Mouse (Mus musculus) kidney, embryonic 16.5 days (tissue): Measurements from ENCODE around the gene Soga1. TPM values are rescaled to one million over a fixed set of nuclear protein-coding genes. Genes with fewer than 3 reads are reported as not detected.

Experiments
- ATAC-seq: fragments of 200-750 bp; cut with Nextera tagmentation; 2 replicates; pipeline ENCODE4 v1.8.0; 2017; ENCODE audit warnings: moderate TSS enrichment; ENCODE audit not compliant: low FRiP score, low TSS enrichment
- H3K27ac ChIP-seq: fragments of 300-500 bp; sonication (generic); 2 replicates; pipeline ENCODE4 v1.5.1; 2014; ENCODE audit warnings: low read length
- H3K27me3 ChIP-seq: fragments of 300-500 bp; sonication (generic); 2 replicates; pipeline ENCODE4 v1.6.1; 2014; ENCODE audit warnings: low read length, control low read depth, mixed read lengths; ENCODE audit not compliant: insufficient read depth
- H3K36me3 ChIP-seq: fragments of 300-500 bp; sonication (generic); 2 replicates; pipeline ENCODE4 v1.6.1; 2014; ENCODE audit warnings: low read length, control low read depth, mixed read lengths; ENCODE audit not compliant: insufficient read depth
- H3K4me1 ChIP-seq: fragments of 300-500 bp; sonication (generic); 2 replicates; pipeline ENCODE4 v1.6.1; 2014; ENCODE audit warnings: low read length, control low read depth, mixed read lengths; ENCODE audit not compliant: insufficient read depth
- H3K4me2 ChIP-seq: fragments of 300-500 bp; sonication (generic); replicated peaks from 2 replicates; pipeline ENCODE4 v1.6.1; 2014; ENCODE audit warnings: low read depth, low read length
- H3K4me3 ChIP-seq: fragments of 300-500 bp; sonication (generic); 2 replicates; pipeline ENCODE4 v1.5.1; 2014; ENCODE audit warnings: mild to moderate bottlenecking, low read length
- H3K9ac ChIP-seq: fragments of 300-500 bp; sonication (generic); replicated peaks from 2 replicates; pipeline ENCODE4 v1.6.1; 2014; ENCODE audit warnings: low read length
- H3K9me3 ChIP-seq: fragments of 300-500 bp; sonication (generic); 2 replicates; pipeline ENCODE4 v1.6.1; 2016; ENCODE audit warnings: low read length, control low read depth
- whole genome bisulfite sequencing: fragments of 180-500 bp; shearing (Covaris S2); extraction: QIAGEN DNeasy Blood & Tissue Kit; methylation state at CpG from one replicate; pipeline ENCODE4 v1.1.7; 2014; 5-methylcytosine and 5-hydroxymethylcytosine counted together
- polyA plus RNA-seq: library from polyadenylated mRNA; unstranded; fragments of >200 nt; fragmentation: Nextera tagmentation; extraction: Ambion mirVana; gene quantifications from 2 replicates; pipeline ENCODE4 v1.2.1, GENCODE M21; 2015

Soga1 gene
- 2.5 and 3.6 TPM in 2 replicates for polyA plus RNA-seq

DNA sequence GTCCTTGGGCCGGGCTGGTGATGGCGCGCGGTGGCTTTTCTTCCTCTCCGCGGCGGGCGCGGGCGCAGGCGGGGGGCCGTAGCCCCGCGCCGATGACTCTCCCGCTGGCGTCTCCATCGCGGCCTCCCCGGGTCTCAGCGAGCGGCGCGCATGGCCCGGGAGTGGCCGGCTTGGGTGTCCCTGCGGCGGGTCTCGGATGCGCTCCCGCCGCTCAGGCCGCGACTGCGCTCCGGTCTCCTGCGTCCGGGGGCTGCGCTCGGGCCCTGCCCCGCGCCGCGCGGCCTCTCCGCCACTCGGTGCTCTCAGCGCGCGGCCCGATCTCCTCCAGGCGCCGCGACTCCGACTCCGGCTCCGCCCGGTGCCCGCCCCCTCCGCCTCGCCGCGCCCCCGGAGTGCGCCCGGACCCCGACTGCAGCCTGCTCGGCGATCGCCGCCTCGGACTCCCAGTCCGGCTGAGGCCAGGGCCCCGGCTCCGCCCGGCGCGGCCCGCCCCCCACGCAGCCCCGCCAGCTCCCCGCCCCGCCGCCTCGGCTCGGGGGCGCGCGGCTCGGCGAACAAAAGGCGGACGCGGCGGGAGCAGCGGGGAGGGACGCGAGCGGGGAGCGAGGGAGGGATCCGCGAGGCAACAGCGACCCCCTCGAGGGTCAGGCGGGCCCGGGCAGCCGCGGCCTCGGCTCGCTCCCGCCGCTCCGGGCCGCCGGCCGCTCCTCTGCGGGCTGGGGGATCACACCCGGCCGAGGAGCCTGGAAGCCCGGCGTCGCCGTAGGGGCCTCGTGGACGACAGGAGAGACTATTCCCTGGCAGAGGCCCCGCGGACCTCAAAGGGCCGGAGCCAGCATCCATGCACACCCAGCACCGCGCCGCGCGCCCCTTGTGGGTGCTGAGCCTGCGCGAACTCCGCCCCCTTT lies at the start of gene Soga1:
TSS of gene Soga1 (minus strand) at position 462 of the 908 bp plus-strand sequence.
- 0 out of 2 replicates have a peak, but pooled peaks cover 3% of the 10 kb centered on the region for H3K36me3 ChIP-seq
- H3K4me3 ChIP-seq, result peak within 1 kb of the TSS; percentile 79
- peak within 1 kb of the TSS; percentile 98 for H3K9ac ChIP-seq
- H3K27ac ChIP-seq, result peak within 1 kb of the TSS; percentile 99
- ATAC-seq, result peak; percentile 92
- H3K27me3 ChIP-seq, result no peaks in the 10 kb centered on the region
- peaks cover 57% of the 10 kb centered on the region for H3K4me1 ChIP-seq
- peak within 1 kb of the TSS; percentile 93 for H3K4me2 ChIP-seq
- WGBS, result under 1% methylated on average over 72 of the region's 136 CpGs
- no peaks in the 10 kb centered on the region for H3K9me3 ChIP-seq

- Histone ChIP-seq H3K4me2 (no peak overlapping the region), H3K27me3 (no peaks in the 10 kb centered on the region), H3K27ac (no peak overlapping the region), H3K4me3 (no peak overlapping the region), H3K36me3 (0 out of 2 replicates have a peak, but pooled peaks cover 8% of the 10 kb centered on the region), H3K9ac (no peak overlapping the region), H3K4me1 (no peaks in the 10 kb centered on the region), H3K9me3 (no peaks in the 10 kb centered on the region)
- 71% methylated on average over 4 of the region's 4 CpGs for WGBS
- ATAC-seq, result no peak
Measured at GRCm38 (mm10) chr2:157128072-157128471, 49.0 kb upstream of the Soga1 start.

GRCm38 (mm10) chr2:157127370-157127769 lies 48.3 kb upstream of the Soga1 start:
- Histone ChIP-seq H3K9me3 (no peaks in the 10 kb centered on the region), H3K36me3 (peaks cover 8% of the 10 kb centered on the region; the same call in 1 of the 2 replicates), H3K9ac (no peak overlapping the region), H3K27ac (no peak overlapping the region), H3K4me3 (no peak overlapping the region), H3K4me1 (no peaks in the 10 kb centered on the region), H3K27me3 (no peaks in the 10 kb centered on the region), H3K4me2 (no peak overlapping the region)
- 78% methylated on average over 3 of the region's 3 CpGs for WGBS
- ATAC-seq, result no peak

DNA sequence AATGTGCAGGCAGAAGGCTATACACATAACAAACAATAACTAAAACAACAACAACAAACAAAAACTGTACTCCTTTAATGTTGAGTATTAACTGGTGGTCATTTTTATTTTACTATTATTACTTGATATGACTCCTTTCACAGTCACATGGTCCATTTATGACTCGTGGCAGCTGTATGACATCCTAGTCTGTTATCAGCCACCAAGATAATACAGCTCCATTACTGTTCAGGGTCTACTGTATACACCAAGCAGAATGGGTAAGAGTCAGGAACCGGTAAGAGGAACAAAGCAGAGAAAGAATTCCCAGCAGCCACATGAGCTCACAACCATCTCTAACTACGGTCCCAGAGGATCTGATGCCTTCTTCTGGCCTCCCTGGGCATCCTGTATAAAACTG lies 46.2 kb upstream of the Soga1 start:
- WGBS, result 90% methylated on average over 3 of the region's 3 CpGs
- Histone ChIP-seq H3K4me3 (no peak overlapping the region), H3K9me3 (no peaks in the 10 kb centered on the region), H3K27me3 (no peaks in the 10 kb centered on the region), H3K9ac (no peak overlapping the region), H3K4me1 (no peaks in the 10 kb centered on the region), H3K36me3 (peaks cover 8% of the 10 kb centered on the region; the same call in 1 of the 2 replicates), H3K4me2 (no peak overlapping the region), H3K27ac (no peak overlapping the region)
- ATAC-seq, result no peak

DNA sequence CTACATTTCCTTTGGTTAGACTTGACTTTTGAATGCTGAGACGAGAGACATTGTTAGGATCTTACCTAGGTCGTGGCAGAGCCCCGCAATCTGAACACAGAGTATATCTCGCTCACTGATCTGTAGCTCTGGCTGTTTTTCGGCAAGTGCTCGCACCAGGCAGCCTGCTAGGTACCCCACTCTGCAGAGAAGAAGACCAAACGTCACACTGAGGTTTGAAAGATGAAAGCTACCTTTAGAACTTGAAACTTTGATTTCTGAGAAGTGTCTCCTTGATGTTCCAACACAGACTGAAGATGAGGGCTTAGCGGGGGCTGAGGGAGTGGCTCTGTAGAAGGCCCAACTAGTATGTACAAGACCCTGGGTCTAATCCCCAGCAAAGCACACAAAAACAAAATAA lies 42.7 kb upstream of the Soga1 start:
- H3K27me3 ChIP-seq, result no peaks in the 10 kb centered on the region
- no peak overlapping the region for H3K9ac ChIP-seq
- no peak overlapping the region for H3K4me3 ChIP-seq
- H3K9me3 ChIP-seq, result no peaks in the 10 kb centered on the region
- WGBS, result 93% methylated on average over 8 of the region's 8 CpGs
- H3K4me1 ChIP-seq, result no peaks in the 10 kb centered on the region
- no peak overlapping the region for H3K27ac ChIP-seq
- H3K36me3 ChIP-seq, result peaks cover 3% of the 10 kb centered on the region; the same call in 1 of the 2 replicates
- no peak for ATAC-seq
- no peak overlapping the region for H3K4me2 ChIP-seq

DNA sequence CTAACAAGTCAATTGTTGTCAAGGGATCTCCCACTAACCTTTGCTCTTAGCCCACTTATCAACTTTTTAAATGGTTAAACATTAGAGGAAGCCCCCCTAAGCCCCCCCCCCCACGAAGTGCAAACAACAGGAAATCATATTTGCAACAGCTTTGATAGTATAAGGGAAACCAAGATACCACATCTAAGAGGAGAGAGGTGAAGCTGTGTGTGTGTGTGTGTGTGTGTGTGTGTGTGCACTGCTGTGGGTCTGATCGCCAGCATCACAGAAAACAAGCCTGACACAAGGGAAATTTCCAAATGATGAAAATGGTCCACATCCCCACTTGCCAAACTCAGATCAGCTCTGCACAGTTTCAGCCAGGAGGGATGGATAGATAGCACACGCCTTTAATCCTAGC lies 40.0 kb upstream of the Soga1 start:
- H3K9ac ChIP-seq, result no peak overlapping the region
- no peaks in the 10 kb centered on the region for H3K9me3 ChIP-seq
- H3K4me3 ChIP-seq, result no peak overlapping the region
- no peaks in the 10 kb centered on the region for H3K27me3 ChIP-seq
- H3K4me1 ChIP-seq, result no peaks in the 10 kb centered on the region
- H3K4me2 ChIP-seq, result no peak overlapping the region
- ATAC-seq, result no peak
- 64% methylated on average over 3 of the region's 3 CpGs for WGBS
- no peak overlapping the region for H3K27ac ChIP-seq
- H3K36me3 ChIP-seq, result peaks cover 6% of the 10 kb centered on the region

DNA sequence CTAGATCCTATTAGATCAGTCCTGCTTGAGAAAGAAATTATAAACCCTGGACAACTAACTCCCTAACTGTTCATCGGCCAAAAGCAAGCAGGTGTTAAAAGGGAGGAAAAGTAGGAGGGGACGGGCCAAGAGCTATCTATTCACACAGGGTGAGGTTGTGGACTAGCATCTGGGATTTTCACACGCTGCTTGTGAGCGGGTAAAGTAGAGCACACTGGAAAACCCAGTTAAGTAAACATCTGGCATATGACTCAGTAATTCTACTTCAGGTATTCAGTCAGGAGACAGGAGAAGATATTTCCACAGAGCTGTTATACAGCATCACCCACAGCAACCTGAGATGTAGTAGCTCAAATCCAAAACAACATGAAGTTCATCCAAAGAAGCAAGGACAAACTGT lies 39.5 kb upstream of the Soga1 start:
- ATAC-seq, result no peak
- Histone ChIP-seq H3K27me3 (no peaks in the 10 kb centered on the region), H3K9me3 (no peaks in the 10 kb centered on the region), H3K4me3 (no peak overlapping the region), H3K4me1 (no peaks in the 10 kb centered on the region), H3K9ac (no peak overlapping the region), H3K4me2 (no peak overlapping the region), H3K27ac (no peak overlapping the region), H3K36me3 (peaks cover 11% of the 10 kb centered on the region)
- WGBS, result 81% methylated on average over 4 of the region's 4 CpGs

DNA sequence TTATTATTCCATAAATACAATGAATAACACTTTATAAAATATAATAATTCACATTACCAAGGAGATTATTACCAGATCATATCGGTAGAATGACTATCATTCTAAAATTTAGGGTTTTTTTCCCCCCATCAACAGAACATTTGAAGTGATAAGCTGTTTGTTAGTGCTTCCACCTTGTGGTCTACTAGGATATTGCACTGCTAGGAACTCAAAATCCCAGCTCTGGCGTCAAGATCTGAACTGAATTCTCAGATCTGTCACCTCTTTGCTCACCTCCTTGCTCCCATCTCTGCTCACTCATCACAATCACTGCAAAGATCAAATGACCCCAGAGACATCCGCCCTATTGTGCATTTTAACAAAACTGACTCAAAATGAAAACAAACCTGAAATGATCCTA lies 37.9 kb upstream of the Soga1 start:
- Histone ChIP-seq H3K9ac (no peak overlapping the region), H3K9me3 (no peaks in the 10 kb centered on the region), H3K27me3 (no peaks in the 10 kb centered on the region), H3K4me2 (no peak overlapping the region), H3K27ac (no peak overlapping the region), H3K4me3 (no peak overlapping the region), H3K36me3 (peaks cover 14% of the 10 kb centered on the region), H3K4me1 (no peaks in the 10 kb centered on the region)
- 27% methylated on average over 3 of the region's 3 CpGs for WGBS
- no peak for ATAC-seq

DNA sequence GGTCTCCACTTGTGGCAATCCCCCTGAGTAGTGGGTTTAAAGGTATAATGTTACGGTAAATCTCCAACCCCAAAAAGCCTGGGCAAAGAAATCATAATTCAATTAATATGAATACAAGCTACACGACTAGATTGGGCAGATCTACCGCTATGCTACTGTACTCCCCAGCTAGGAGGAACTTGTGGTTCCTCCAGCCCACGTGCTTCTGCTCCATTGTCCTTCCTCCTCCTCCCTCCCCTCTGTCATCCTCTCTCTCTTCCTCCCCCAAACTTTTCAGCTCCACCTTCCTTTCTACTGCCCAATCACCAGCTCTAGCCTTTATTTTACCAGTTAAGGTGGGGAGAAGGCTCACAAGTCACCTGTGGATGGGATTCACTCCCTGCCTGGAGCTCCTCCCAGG lies 29.2 kb upstream of the Soga1 start:
- Histone ChIP-seq H3K4me1 (no peaks in the 10 kb centered on the region), H3K27ac (no peak overlapping the region), H3K36me3 (peaks cover 21% of the 10 kb centered on the region), H3K4me3 (no peak overlapping the region), H3K27me3 (no peaks in the 10 kb centered on the region), H3K4me2 (no peak overlapping the region), H3K9ac (no peak overlapping the region), H3K9me3 (no peaks in the 10 kb centered on the region)
- 84% methylated on average over 4 of the region's 4 CpGs for WGBS
- ATAC-seq, result no peak

GRCm38 (mm10) chr2:157104454-157104853 lies 25.4 kb upstream of the Soga1 start:
- WGBS, result 70% methylated on average over 8 of the region's 8 CpGs
- Histone ChIP-seq H3K27ac (0 out of 2 replicates have a peak overlapping the region, but pooled peaks have one; percentile 47), H3K36me3 (peaks cover 21% of the 10 kb centered on the region), H3K9me3 (no peaks in the 10 kb centered on the region), H3K4me2 (no peak overlapping the region), H3K4me1 (peaks cover 9% of the 10 kb centered on the region; the same call in 1 of the 2 replicates), H3K27me3 (no peaks in the 10 kb centered on the region), H3K9ac (no peak overlapping the region), H3K4me3 (no peak overlapping the region)
- ATAC-seq, result 0 out of 2 replicates have a peak, but pooled peaks have one; percentile 55
